Mouse (Mus musculus) adrenal gland, postnatal 4 days (tissue): ENCODE data around the gene Sytl1. TPM values are rescaled to one million over a fixed set of nuclear protein-coding genes. Genes with fewer than 3 reads are reported as not detected.

Experiments
- DNase-seq, 2 experiments: peaks; one replicate each; pipeline ENCODE4 v3.0.0; 2021 to 2022; ENCODE audit warnings: low spot score in 2 of 2, mixed read lengths in 2 of 2
- total RNA-seq, 2 experiments: library from RNA; stranded (reverse); gene quantifications; 2 replicates each; pipeline ENCODE4 v1.2.3; 2021

Sytl1 gene
- total RNA-seq, 2 experiments from 2014 or later, result 1.5 to 2.4 TPM

DNA sequence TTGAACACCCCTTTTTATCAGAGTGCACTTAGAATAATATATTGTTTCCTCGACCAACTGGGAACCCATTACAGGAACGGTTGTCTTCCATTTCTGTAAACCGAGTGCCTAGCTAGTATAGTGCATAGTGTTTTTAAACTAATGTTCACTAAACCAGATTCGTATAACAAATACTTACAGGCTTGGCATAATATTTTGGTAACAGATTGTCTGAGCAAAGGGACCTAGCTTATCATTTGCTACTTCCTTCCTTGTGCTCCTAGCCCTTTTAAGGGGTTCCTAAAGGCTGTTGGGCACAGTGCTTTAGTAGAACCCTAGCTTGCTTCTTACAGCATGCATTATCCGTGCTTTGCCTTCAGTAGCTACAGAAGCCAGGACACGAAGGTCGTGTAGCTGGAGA lies 18.6 kb upstream of the Sytl1 start:
- no peak for DNase-seq

DNA sequence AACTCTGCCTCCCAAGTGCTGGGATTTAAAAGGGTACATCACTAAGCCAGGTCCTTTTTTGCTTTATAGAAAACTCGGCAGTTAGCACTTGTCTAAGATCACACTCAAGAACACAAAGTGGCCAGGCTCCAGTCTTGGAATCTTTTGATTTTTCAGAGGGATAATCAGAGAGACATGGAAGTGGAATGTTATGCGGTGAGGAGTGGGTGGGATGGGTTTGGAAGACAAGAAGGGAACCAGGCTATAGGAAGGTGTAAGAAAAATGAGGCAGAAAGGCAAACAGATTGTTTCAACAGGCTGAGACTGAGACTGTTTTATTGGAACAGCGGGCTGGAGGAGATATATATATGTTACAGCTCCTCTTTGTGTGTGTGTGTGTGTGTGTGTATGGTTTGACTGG lies 15.6 kb upstream of the Sytl1 start:
- no peak for DNase-seq

DNA sequence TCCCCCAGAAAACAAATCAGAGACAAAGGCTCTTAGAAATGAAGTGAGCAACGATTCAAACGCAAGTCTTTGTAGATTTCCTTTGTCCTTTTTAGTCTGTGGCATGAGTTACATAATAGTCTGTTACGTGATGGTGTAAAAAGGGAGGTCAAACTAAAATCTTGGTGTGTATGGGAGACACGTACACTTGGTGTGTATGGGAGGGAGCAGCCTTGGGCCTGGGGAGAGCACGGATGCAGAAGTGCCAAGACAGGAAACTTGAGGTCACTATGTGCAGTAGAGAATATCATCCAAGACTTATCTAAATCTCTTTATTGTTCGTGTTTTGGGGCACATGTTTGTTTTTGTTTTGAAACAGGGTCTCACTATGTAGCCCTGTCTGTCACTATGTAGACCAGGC lies 15.2 kb upstream of the Sytl1 start:
- DNase-seq, result no peak

DNA sequence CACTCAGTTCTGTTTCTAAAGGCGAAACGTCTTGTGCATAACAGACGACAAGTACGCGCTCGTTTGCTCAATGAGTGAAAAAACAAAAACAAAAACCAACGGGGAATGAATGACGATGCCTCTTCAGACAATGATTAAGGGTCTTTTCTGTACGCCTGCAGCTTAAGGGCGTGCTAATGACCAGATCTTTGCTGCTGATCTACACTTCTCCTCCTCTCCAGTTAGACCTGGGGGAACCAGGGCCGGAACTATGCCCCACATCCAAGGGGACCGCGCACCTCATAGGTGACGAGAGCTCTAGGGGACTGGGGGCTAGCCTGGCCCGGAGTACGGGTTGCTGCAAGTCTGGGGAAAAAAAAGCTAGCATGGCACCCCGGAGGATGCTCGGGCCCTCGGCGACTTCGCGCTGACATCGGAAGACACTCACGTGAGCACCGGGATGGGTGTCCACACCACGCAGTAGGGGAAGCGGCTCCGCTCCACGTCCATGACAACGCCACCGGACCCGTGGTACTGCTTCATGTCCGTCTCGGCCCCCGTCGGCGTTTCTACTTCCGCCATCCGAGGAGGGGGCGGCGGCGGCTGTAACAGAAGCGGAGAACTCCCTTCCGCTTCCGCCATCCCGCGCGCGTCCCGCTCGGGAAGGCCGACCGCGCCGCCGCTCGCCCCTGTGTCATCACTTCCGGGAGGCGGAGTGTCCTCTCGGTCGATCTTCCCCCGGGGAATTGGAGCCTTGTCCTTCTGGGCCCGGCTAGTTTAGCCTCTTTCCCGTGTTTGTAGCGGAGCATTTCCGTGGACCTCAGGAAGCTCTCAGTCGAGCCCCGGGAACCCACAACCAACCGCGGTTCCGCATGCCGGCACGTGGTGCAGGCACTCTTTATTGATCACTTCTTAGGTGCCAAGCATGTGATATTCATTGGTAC lies 14.5 kb upstream of the Sytl1 start, which contains the start of gene Tmem222:
Gene Tmem222 (minus strand): TSS at position 689 of the 923 bp plus-strand sequence.
- DNase-seq, result peak; percentile 84 to 94

DNA sequence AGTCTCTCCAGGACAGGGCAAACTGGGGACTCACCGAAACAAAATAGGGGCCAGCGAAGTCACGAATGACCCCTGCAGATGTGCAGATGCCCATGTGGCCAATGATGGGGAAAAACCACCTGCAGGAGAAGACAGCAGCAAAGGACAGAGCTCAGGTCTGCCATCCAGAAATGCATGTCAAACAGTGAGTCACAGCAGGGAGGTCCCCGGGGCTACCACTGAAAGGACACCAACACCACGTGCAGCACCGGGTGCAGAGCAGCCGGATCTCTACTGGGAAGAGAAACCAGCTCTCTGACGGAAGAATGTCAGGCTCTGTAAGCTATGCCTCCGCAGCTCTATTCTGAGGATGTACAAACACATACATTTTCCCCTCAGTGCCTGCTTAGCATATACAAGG lies 8.0 kb upstream of the Sytl1 start:
- no peak for DNase-seq

DNA sequence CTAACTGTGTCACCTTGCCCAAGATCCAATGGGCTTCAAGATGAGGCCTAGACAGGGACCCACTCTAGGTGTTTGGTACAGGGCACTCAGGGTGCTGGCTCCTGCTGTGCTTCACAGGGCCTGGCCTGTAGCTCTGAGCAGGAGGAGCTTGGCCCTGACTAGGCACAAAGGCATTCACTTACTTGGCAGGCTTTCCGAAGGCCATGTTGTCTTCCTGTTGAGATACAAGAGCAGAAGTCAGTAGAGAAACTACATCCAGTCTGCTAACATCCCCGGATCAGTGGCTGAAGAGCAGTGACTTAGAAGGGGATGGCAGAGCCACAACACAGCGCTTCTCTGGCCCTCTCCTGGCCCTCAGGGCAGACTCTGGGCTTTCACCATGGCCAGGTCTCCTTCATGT lies 6.7 kb upstream of the Sytl1 start:
- no peak for DNase-seq

DNA sequence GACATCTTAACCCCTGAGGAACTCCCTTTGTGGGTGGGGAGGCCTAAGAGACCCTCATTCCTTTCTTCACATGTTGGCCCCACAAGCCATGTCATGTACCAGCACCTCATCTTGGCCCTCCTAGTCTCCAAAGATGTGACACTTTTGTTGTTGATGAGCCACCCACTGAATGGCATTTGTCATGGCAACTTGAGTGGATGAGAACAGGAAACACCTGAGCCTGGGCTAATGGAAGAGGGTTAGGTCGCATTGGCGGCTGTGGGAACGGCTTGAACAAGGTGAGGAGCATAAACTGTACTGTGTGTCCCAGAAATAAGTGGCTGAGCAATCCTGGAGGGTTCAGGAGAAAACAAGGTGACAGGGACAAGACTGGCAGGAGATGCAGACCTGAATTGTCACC lies 6.0 kb upstream of the Sytl1 start:
- DNase-seq, result no peak

DNA sequence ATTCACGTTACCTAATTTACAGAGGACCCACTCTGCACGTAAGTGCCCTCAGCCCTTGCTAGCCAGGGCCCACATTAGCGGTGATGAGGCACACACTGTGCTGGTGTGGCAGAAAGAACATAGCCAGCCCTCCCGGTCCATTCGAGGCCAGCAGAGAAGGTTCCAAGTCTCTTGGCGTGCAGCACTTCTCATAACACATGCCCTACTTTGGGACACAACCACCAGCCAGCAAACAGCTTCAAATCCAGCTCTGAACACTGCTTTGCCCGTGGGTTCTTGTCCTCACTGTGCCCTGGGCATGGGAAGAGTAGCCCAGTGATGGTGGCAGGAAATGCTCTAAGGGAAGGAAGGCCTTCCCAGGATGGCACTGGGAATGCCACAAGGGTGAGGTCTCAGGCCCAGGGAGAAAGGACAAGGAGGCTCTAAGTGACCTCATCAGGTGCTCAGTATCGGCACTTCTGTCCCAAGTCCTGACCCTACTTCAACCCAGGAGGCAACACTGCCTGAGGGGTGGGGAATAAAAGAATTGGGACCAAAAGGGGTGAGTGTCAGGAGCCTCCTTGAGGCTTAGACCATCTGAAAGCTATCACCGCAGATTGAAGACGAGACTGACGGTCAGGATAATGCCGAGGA lies 3.5 kb upstream of the Sytl1 start:
- DNase-seq, result no peak

DNA sequence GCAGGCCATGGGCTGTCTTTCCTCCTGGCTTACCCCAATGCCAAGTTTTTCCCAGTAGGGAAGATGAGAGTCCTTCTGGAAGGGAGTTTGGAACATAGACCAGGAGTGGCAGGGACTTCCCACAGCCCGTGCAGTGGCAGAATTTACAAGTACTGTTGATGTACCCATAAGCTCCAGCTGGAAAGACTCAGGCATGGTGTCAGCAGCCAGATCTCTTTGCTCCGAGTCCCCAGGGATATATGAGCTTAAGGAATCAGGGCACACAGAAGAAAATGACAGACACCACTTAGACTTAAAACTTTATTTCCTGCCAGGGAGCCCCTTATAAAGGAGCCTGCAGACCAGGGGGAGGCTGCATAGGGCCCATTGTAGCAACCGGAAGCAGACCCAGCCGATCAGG lies 2.8 kb upstream of the Sytl1 start:
- no peak for DNase-seq

DNA sequence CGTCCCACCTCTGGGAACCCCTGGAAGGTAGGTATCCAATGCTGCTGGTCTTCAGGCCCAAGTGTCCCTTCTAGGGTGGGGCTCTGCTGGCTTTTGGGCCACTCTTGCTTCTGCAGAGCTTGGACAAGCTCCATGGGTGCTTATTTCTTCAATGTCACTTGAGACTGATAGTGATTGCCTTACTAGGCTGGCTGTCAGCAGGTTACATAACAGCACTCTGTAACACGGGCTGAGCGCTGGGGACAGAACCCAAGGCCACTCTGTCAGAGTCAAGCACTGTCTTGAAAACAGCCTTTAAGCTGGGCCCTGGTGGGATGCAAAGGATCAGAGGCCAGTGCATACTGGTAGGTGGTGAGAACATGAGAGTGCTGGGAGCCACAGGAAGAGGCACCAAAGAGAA lies 2.4 kb upstream of the Sytl1 start:
- no peak for DNase-seq

DNA sequence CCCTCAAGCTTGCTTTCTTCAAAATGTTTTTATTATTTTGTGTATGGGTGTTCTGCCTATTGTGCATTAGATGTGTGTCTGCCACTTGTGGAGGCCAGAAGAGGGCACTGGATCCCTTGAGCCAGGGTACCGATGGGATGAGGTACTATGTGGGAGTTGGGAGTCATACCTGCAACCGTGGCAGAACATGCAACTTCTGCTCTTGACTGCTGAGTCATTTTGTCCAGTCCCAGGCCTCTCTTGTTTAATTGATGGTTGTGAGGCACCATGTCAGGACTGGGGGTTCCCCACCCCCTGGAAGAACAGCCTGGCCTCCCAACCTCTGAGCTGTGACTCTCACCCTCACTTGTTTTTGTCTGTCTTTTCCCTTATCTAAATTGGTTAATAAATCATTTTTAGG lies 1.6 kb upstream of the Sytl1 start:
- no peak for DNase-seq

DNA sequence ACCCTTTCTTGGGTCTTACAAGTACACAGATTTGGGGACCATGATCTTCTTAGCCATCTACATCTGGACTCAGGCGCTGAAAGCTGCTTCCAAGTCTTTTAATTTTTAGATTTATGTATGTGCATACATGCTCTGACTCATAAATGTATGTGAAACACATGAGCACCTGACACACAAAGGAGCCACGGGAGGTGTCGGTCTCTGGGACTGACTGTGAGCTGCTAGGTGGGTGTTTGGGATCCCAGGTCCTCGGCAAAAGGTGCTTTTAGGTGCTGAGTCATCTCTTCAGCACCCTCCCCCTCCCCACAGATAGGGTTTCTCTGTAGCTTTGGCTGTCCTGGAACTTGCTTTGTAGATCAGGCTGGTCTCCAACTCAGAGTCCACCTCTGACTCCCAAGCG lies 843 bp upstream of the Sytl1 start:
- no peak for DNase-seq

DNA sequence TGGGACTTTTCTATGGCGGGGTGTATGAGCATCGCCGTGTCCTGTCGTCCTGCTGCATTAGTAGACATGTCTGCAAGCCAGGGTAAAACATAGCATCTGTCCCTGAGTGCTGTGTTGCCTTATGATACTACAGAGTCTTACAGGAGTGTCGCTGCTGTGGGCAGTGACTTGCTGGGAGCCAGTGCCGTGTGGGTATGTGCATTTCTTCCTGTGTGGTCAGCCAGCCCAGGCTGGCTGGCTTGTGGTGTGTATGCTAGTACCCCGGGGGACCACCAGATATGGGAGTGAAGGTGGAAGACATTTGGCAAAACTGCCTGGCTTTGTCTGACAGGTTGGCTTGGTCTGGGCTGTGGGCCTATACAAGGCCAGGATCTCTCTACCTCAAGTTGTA lies 543 bp downstream of the Sytl1 start:
- no peak for DNase-seq

DNA sequence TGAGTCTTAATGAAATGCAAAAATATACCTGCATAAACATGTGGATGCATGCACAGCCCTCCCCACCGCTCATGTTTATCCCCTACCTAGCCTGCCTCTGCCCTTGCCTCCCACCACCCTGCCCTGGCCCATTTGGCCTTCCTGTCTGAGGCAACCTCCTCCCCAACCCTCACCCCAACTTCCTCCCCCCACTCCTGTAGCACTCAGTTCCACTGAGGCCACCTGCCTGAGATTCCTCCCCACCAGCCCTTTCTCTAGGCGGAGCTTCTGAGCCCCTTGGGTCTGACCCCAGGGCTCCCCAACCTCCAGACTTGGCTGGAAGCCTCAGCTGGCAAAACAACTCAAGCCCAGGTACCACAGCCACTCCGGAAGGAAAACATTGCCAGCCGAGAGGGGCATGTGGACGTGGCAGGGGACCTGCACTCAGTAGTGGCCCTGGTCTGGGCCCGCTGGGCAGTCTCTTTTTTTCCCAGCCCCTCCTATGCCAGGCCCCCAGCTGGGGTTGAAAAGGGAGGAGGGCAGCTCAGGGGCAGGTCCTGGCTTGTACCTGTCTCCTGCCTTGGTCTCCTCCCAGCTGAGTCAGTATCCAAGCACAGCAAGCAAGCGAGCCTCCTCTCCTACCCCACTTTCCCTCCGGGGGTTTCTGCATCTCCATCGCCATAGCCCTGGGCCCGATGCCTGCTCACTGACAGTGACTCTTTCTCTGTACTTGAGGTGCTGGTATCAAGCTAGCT lies 1.1 kb downstream of the Sytl1 start:
- DNase-seq, result no peak

DNA sequence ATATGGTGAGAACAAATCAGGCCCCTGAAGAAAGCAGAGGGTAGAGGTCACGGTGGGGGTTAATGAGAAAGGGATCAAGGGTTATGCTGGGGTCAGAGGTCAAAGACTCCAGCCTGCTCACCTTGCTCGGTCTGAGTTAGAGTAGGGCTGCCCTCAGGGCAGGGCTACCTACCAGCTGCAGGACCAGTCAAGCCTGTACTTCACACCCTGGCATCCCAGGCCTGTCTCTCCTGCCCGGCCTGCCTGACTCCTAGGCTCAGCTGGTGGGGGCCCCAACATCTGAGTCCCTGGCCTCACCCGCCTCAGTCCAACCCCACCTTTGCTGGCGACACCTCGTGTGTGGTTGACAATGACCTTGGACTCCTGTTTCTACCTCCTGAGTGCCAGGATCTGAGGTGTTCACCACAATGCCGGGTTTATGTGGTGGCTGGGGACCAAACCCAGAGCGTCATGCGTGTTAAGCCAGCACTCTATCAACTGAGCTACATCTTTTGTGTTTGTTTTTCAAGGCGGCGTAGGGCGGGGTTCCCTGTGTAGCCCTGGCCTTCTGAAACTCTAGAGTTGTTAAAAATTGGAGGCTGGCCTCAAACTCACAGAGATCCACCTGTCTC lies 5.0 kb downstream of the Sytl1 start:
- no peak for DNase-seq

DNA sequence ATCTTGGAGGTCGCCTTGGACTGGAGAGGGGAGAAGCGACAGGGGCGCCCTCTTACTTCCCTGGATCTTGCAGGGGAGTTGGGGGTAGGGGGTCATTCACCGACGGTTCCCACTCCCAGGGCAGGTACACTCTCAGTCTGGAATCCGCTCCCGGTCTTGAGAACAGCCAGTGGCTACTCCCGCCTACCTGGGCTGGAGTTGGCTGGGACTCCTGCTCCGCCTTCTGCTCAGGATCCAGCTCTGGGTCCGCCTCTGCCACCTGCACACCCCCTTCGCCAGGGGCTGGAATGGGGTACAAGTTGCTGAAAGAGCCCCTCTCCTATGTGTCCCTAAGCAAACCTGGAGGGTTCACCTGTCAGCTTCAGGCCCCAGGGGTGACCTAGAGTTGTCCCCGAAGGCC lies 5.7 kb downstream of the Sytl1 start:
- DNase-seq, result no peak

DNA sequence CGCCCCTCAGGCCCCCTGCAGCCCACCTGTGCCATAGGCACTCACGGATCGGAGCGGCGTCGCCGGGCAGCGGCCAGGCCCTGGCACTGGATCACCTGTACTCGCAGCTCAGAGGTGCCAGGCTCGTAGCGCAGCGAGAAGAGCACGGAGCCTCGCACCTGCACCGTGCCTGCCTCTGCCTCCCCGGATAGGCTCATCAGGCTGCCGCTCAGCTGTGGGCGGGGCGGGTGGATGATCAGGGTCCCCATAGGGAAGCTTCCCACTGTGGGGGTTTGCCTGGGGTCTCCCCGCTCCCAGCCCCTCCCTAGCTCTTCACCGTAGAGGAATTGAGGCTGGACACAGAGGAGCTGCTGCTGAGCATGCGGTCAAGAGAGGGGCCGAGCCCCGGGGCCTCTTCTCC lies 6.1 kb downstream of the Sytl1 start:
- DNase-seq, result no peak

DNA sequence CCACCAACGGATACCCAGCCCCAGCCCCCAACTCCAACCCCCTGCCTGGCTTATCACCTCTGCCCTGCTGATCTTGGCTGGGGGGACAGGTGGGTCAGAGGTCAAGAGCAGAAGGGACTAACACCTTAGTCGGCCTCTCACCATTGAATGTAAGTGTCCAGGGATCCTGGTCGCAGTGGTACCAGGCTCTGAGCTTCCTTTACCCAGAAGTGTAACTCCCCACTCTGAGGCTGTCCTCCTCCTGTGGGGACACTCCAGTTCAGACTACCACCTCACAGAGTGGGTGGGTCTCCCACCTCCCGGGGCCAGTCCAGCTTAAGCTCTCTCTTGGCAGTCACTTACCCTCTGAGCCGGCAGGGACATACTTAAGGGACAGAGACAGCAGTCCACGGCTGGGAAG lies 7.5 kb downstream of the Sytl1 start:
- DNase-seq, result no peak

DNA sequence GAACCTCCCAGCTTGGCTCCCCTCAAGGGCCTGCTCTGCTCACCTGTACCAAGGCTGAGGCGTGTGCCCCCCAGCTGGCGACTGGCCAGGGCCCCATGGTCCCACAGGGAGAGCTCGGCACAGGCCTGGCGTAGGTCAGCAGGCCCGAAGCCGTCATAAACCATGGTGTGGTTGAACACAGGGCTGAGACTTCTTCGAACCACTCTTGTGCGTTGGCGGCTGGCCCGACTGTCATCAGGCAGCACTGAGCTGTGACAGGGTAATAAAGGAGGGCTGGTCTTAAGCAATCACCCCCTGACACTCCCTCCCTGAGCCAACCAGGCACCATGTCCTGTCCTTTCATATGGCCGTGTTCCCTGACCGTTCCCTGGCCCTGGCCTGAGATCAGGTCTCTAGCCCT lies 9.5 kb downstream of the Sytl1 start:
- no peak for DNase-seq

DNA sequence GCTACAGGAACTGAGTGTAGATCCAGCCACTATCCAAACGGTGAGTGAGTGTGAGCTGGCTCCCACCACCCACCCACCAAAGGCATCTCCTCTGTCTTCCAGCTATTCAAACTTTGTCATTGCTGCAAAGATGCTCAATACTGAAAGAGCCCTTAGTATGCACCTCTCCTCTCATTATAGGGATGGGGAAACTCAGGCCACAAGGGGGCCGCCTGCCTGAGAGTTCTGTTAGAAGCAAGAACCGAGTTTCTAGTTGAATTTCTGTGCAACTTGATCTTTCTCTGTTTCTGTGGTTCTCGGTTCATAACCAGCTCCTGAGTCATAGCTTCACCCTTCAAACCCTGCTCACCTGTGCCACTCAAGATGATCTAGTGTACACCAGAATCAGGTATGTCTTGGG lies 10.8 kb downstream of the Sytl1 start:
- DNase-seq, result no peak

DNA sequence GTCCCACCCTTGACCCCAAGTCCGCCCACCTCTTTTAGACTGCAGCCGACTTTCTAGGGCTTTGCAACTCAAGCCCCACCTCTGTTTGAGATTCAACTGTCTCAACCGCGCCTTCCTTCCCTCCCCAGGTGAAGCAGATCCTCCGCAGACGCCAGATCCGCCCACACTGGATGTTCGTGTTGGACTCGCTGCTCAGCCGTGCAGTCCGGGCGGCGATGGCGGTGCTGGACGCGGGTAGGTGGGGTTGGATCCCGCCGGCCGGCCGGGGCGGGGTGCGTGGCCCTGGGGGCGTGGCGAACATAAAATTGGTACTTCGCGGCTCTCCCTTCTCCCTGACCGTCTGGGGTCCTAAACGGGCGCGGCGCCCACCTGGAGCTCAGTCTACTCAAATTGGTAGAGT lies 11.7 kb downstream of the Sytl1 start:
- DNase-seq, result no peak

DNA sequence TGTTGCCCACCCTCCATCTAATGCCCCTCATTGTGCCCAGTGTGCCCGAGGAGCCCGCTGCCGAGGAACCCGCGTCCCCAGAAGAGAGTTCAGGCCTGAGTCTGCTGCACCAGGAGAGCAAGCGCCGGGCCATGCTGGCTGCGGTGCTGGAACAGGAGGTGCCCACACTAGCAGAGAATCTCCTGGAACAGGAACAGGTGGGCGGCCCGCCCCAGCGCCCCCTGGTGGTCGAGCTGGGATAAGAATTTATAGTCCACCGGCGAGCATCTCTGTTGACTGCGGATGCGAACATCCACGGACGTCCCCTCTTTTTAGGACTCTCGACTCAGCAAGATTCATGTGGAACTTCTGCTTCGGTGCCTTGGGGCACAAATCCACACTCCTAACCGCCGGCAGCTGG lies 12.3 kb downstream of the Sytl1 start:
- DNase-seq, result peak; percentile 67 to 75
